Mouse (Mus musculus): ENCODE measurements around the gene Zbtb38.
A peak's percentile ranks its signal among the peaks of the same experiment; 100 is the strongest.

GRCm38 (mm10) chr9:96790389-96791007 is 37.9 kb upstream of the Zbtb38 start:
- TF ChIP-seq POLR2A (IDR thresholded peaks at IDR 0.05; ENCODE audit: borderline replicate concordance, extremely low read depth, insufficient read depth, insufficient read length, poor library complexity, severe bottlenecking): no peak
- TF ChIP-seq CTCF (IDR thresholded peaks at IDR 0.05; ENCODE audit: borderline replicate concordance, extremely low read depth, insufficient read depth, insufficient read length): peak; percentile 39; the same call in 1 of the 2 replicates

All from brain, embryonic 14.5 days (tissue).